Mouse (Mus musculus): ENCODE data around the gene Mfsd4b2. TPM values are rescaled to one million over a fixed set of nuclear protein-coding genes. Genes with fewer than 3 reads are reported as not detected.
"Not testable (repeated sequence)": the region's sequence is repeated elsewhere in the genome, so short reads cannot be mapped to it uniquely, and the experiment has no call there.

The Mfsd4b2 gene
- total RNA-seq (2021), result under 1 TPM; 0.32 to 0.34 TPM

DNA sequence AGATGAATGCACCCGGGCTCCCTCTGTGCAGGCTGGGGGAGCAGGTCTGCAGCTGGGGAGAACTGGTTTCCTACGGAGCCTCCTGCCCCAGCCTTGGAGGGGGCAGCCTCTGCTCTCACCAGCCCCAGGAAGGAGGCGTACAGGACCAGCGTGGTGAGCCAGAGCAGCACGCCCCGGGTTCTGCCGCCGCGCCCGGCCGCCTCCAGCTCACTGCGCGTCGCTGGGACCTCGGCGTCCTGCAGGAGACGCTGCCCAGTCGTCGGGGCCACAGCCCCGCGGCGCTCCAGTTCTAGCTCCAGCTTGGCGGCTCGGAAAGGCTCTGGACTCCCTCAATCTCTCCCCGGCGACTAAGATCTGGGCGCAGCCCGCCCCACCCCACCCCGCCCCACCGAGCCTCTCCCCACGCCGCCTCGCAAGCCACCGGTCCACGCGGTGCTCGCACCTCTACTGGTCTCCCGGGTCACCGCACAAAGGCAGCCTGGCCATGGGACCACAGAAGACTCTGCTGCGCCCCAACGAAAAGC, at the start of gene Mfsd4b2:
Gene Mfsd4b2, minus strand, starts transcription at position 308 of the 524 bp plus-strand sequence.
- intact Hi-C loops (cut with DNase I), result no loop called here
- no peak for DNase-seq (ENCODE audit: low spot score in 2 of 2)

DNA sequence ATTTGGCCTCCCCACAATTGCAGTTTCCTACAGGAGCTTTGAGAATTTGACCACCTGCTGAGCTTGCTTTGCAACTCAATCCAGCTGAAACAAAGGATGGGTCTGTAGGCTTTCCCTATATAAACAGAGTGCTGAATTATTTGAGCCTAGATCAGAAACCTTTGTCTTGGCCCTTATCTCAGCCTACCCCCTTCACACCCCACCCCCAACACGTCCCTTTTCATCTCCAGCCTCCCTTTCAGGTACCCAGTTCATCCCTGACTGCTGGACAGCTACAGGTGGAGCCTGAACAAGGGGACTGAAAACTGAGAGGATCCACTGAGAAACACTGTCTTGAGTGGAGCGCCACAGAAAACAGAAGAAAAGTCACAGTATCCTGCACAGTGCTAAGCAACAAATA, 49.0 kb upstream of the Mfsd4b2 start:
- intact Hi-C loops (cut with DNase I), result no loop called here
- DNase-seq (ENCODE audit: low spot score in 2 of 2), result no peak

- intact Hi-C loops (cut with DNase I), result no loop called here
- peak in 1 of 2 experiments; percentile 46 for DNase-seq (ENCODE audit: low spot score in 2 of 2)
These were observed 48.3 kb upstream of the Mfsd4b2 start for GRCm38 (mm10) chr10:39974982-39975381.

DNA sequence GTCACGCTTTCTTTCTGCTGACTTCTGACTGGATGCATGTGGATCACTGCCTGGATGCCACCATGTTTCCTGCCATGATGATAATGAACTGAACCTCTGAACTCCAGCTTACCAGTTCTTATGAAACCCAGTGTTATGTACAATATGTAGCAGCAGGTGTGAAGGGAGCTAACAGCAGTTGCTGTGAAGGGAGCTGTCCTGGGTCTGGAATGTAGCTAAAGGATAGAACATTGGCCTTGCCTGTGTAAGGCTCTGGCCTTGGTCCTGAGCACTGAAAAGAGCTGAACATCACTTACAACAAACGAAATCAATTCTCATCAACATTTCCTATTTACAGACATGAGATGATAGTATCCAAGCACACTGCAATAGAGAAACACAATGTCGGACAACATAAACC, 40.8 kb upstream of the Mfsd4b2 start:
- DNase-seq (ENCODE audit: low spot score in 2 of 2), result no peak
- intact Hi-C loops (cut with DNase I), result no loop called here

- intact Hi-C loops (cut with DNase I), result no loop called here
These were observed 35.2 kb upstream of the Mfsd4b2 start for GRCm38 (mm10) chr10:39961906-39962305.

DNA sequence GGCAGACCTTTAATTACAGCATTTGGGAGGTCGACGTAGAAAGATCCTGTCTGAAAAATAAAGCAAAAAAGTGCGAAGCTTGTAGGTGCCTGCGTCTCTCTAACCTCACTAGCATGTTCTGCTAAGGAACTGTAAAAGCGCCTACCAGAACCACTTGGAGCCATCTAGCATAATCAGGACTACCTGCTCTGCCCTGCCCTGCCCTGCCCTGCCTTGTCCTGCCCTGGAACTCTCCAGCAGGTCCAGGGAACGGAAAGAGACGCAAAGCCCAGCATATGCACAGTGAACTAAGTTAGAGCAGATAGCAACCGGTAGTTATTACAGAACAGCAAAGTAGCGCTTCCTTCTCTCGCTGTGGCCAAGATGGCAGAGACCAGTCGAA, 33.7 kb upstream of the Mfsd4b2 start:
- intact Hi-C loops (cut with DNase I), result no loop called here
- DNase-seq (ENCODE audit: low spot score in 2 of 2), result no peak

More at GRCm38 (mm10) chr10:39961906-39962305, 35.2 kb upstream of the Mfsd4b2 start:
- no peak for DNase-seq (ENCODE audit: low spot score in 2 of 2)

- peak; percentile 90 to 93 for DNase-seq (ENCODE audit: low spot score in 2 of 2)
- intact Hi-C loops (cut with DNase I), result no loop called here
These were observed 33.2 kb upstream of the Mfsd4b2 start, which contains the start of gene Mfsd4b3 for GRCm38 (mm10) chr10:39959761-39960440. Mfsd4b3 (minus strand) TSS chr10:39960153.

DNA sequence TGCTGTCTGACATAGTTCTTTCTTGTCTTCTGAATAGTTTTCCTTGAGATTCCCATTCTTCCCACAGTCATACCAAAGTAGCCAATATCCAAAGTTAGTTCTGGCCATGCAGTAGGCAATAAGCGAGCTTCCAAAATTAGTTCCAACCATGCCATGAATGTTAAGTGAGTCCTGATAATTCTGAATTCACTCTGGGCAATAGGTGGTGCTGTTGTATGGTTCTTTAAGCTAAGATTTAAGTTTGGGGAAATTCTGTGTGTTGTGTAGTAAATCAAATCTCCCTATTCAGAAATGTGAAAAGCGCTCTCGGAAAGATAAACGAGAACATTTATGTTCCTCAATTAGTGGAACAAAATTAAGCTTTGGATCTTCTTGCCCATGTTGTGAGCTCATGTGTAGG, 31.5 kb upstream of the Mfsd4b2 start:
- peak; percentile 8 to 55 for DNase-seq (ENCODE audit: low spot score in 2 of 2)
- intact Hi-C loops (cut with DNase I), result loop anchor here (1.0 kb wide), 1 partner anchor 254 kb away; no protein-coding TSS in a partner anchor

GRCm38 (mm10) chr10:39956340-39956878, 29.7 kb upstream of the Mfsd4b2 start:
- no peak for DNase-seq (ENCODE audit: low spot score in 2 of 2)
- intact Hi-C loops (cut with DNase I), result no loop called here

GRCm38 (mm10) chr10:39955163-39955562, 28.4 kb upstream of the Mfsd4b2 start:
- DNase-seq (ENCODE audit: low spot score in 2 of 2), result no peak
- intact Hi-C loops (cut with DNase I), result no loop called here

- intact Hi-C loops (cut with DNase I), result no loop called here
These were observed 22.7 kb upstream of the Mfsd4b2 start for GRCm38 (mm10) chr10:39949377-39949954.

GRCm38 (mm10) chr10:39947195-39947594, 20.5 kb upstream of the Mfsd4b2 start:
- DNase-seq (ENCODE audit: low spot score in 2 of 2); intact Hi-C loops (cut with DNase I): not testable (repeated sequence)

More at GRCm38 (mm10) chr10:39949377-39949954, 22.7 kb upstream of the Mfsd4b2 start:
- no peak for DNase-seq (ENCODE audit: low spot score in 2 of 2)

DNA sequence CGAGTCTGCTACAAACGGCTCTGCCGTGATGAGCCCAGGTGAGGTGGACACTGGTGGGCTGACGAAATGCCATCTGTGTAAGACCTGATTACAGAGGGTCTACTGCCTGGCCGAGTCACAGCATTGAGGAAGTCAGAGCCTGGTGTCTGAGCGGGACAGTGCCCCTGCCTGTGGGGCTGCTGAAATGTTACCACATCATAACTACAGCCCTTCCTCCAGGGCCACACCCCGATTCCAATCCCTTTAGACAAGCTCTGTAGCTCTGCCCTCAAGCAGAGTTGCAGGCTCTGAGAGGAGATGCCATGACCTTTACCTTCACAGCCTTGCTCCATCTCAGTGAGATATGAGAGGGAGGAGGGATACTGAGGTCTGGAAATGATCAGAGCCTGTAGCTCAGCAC, 9.8 kb upstream of the Mfsd4b2 start:
- intact Hi-C loops (cut with DNase I), result no loop called here
- no peak for DNase-seq (ENCODE audit: low spot score in 2 of 2)

DNA sequence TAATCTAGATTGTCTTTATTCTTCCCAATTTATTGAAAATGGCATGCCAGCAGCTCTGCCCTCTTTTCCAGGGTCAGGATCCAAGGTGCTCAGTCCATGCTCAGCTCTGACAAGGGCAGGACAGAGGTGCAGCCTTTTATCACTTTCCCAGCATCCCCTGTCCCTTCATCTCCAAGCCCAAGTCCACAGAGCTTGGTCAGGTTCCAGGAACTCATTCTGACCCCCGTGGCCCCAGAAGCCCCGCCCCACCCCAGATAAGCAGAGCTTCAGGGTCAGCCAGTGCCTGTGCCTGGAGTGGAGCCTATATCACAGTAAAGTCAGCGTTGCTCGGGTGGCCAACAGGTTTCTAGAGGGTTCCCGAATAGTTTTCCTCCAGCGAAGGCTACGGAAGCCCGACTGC, 2.2 kb downstream of the Mfsd4b2 start:
- DNase-seq (ENCODE audit: low spot score in 2 of 2); intact Hi-C loops (cut with DNase I): not testable (repeated sequence)

GRCm38 (mm10) chr10:39912616-39913015, 14.1 kb downstream of the Mfsd4b2 start:
- intact Hi-C loops (cut with DNase I), result no loop called here
- no peak for DNase-seq (ENCODE audit: low spot score in 2 of 2)

- DNase-seq (ENCODE audit: low spot score in 2 of 2), result no peak
- intact Hi-C loops (cut with DNase I), result no loop called here
These were observed 17.8 kb downstream of the Mfsd4b2 start for GRCm38 (mm10) chr10:39908768-39909441.

DNA sequence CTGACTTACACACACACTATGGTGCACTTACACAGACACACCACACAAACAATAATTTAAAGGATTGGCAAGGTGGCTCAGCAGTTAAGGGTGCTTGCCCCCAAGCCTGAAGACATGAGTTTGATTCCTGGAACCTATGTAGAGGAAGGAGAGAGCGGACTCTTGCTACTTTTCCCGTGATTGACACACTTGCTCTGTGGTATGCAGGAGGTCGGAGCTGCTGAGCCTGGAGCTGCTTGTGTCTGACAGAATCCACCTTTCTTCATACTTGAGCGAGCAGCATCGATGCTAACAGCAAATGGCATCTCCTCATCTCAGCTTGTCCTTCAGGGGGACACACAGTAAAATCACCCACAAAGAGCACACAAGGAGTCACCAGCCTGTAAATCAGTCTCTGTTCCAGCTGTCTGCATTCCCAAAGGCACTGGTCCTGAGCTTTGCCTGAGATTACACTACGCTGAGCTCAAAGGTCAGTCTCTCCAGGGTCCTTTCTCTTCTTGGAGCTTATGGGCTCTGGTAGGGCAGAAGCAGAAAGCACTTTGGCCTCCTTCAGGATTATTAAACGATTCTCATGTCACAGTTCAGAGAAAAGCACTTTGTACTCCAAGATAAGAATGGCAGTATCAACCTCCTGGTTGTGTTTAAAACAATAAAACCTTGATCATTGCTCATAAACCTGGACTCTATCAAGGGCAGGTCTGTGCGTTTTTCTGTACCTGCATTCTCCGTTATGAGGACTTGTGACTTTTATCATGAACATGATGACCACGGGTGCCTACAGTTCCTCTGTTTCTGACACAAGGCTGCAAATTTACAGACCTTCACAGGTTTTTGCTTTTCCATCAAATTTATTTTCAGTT, 19.7 kb downstream of the Mfsd4b2 start:
- intact Hi-C loops (cut with DNase I), result no loop called here
- DNase-seq (ENCODE audit: low spot score in 2 of 2), result no peak

DNA sequence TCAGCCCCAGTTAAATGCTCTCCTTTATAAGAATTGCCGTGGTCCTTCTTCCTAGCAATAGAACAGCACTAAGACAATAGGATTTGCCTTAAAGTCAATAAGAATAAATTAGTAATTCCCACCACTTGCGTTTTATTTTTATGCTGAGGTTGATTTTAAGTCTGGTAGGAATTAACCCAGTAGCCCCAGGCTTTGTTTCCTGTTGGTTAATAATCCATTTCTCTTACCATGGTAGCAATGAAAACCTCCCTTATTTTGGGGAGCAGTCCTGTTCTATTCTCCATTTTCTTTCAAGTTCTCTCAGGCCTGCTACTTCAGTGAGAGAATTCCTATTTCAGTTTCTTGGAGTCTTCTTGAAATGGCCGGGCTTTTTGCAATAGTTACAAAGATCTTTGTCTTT, 22.5 kb downstream of the Mfsd4b2 start:
- no peak for DNase-seq (ENCODE audit: low spot score in 2 of 2)
- intact Hi-C loops (cut with DNase I), result no loop called here

- peak; percentile 86 to 91 for DNase-seq (ENCODE audit: low spot score in 2 of 2)
- intact Hi-C loops (cut with DNase I), result no loop called here
These were observed 27.8 kb downstream of the Mfsd4b2 start, which contains the start of gene Mfsd4b4 for GRCm38 (mm10) chr10:39898874-39899371. Mfsd4b4 (minus strand) TSS chr10:39899238.
